Mouse (Mus musculus) cerebellum, adult 11 months (tissue): ENCODE measurements at regions not wholly inside any gene's neighbourhood (a gene's known extent, or its start where the extent isn't known, plus 50 kb on each side); places are given as distances from the start of the nearest gene placed in this dataset.

Experiments
- DNase-seq: peaks from one replicate; pipeline ENCODE4 v3.0.0; 2022

- DNase-seq: no peak
Observed at GRCm38 (mm10) chr9:61487824-61488223, 115.7 kb downstream of the Tle3 start.

- DNase-seq: no peak
Observed at GRCm38 (mm10) chr9:61487146-61487545, 115.0 kb downstream of the Tle3 start.

- no peak for DNase-seq
Observed at GRCm38 (mm10) chr9:61484391-61484790, 112.2 kb downstream of the Tle3 start.

GRCm38 (mm10) chr9:61479626-61480025, 107.5 kb downstream of the Tle3 start:
- peak; percentile 4 for DNase-seq

- DNase-seq: no peak
Observed at GRCm38 (mm10) chr9:61478862-61479261, 106.7 kb downstream of the Tle3 start.

GRCm38 (mm10) chr9:61476351-61476750, 104.2 kb downstream of the Tle3 start:
- DNase-seq: no peak

GRCm38 (mm10) chr9:61470815-61471505, 98.8 kb downstream of the Tle3 start:
- DNase-seq: no peak

GRCm38 (mm10) chr9:61468897-61469509, 96.8 kb downstream of the Tle3 start:
- DNase-seq: no peak

GRCm38 (mm10) chr9:61468368-61468848, 96.2 kb downstream of the Tle3 start:
- DNase-seq: no peak
